Mouse (Mus musculus) hindbrain, embryonic 13.5 days (tissue): ENCODE data around the gene Abhd12. TPM values are rescaled to one million over a fixed set of nuclear protein-coding genes. Genes with fewer than 3 reads are reported as not detected.
A peak's percentile ranks its signal among the peaks of the same experiment; 100 is the strongest.

ENCODE experiments used
- ATAC-seq: fragments of 200-750 bp; cut with Nextera tagmentation; 2 replicates; pipeline ENCODE4 v1.8.0; 2017; ENCODE audit warnings: moderate TSS enrichment; ENCODE audit not compliant: low FRiP score
- H3K27ac ChIP-seq: fragments of 300-500 bp; sonication (generic); 2 replicates; pipeline ENCODE4 v1.5.1; 2015; ENCODE audit warnings: inconsistent platforms, mild to moderate bottlenecking, moderate library complexity
- H3K27me3 ChIP-seq: fragments of 300-500 bp; sonication (generic); 2 replicates; pipeline ENCODE4 v1.6.1; 2015; ENCODE audit warnings: mild to moderate bottlenecking, inconsistent platforms
- H3K36me3 ChIP-seq: fragments of 300-500 bp; sonication (generic); 2 replicates; pipeline ENCODE4 v1.6.1; 2015; ENCODE audit warnings: mild to moderate bottlenecking, inconsistent platforms
- H3K4me1 ChIP-seq: fragments of 300-500 bp; sonication (generic); replicated peaks from 2 replicates; pipeline ENCODE4 v1.6.1; 2015; ENCODE audit warnings: inconsistent platforms
- H3K4me2 ChIP-seq: fragments of 300-500 bp; sonication (generic); 2 replicates; pipeline ENCODE4 v1.6.1; 2015; ENCODE audit warnings: inconsistent platforms, mild to moderate bottlenecking, moderate library complexity
- H3K4me3 ChIP-seq: fragments of 300-500 bp; sonication (generic); 2 replicates; pipeline ENCODE4 v1.5.1; 2015; ENCODE audit warnings: mild to moderate bottlenecking, inconsistent platforms
- H3K9ac ChIP-seq: fragments of 300-500 bp; sonication (generic); 2 replicates; pipeline ENCODE4 v1.6.1; 2015; ENCODE audit warnings: mild to moderate bottlenecking, inconsistent platforms
- H3K9me3 ChIP-seq: fragments of 300-500 bp; sonication (generic); 2 replicates; pipeline ENCODE4 v1.6.1; 2016; ENCODE audit warnings: inconsistent platforms
- WGBS: fragments of 180-500 bp; shearing (Covaris S2); methylation state at CpG from one replicate; pipeline ENCODE4 v1.1.7; 2015; 5-methylcytosine and 5-hydroxymethylcytosine counted together
- polyA plus RNA-seq: library from polyadenylated mRNA; unstranded; fragments of >200 nt; fragmentation: Nextera tagmentation; extraction: Ambion mirVana; gene quantifications from 2 replicates; pipeline ENCODE4 v1.2.1, GENCODE M21; 2015

Gene Abhd12
- polyA plus RNA-seq, 1 experiment from 2014 or later = 97.1 TPM

- Histone ChIP-seq H3K4me2 (peak within 1 kb of the TSS; percentile 87), H3K36me3 (peaks cover 5% of the 10 kb centered on the region; the same call in 1 of the 2 replicates), H3K4me1 (peaks cover 22% of the 10 kb centered on the region), H3K4me3 (peak within 1 kb of the TSS; percentile 96), H3K27ac (peak within 1 kb of the TSS; percentile 93), H3K9me3 (no peaks in the 10 kb centered on the region), H3K27me3 (0 out of 2 replicates have a peak, but pooled peaks cover 4% of the 10 kb centered on the region), H3K9ac (peak within 1 kb of the TSS; percentile 96)
- 39% methylated on average over 9 of the region's 9 CpGs for WGBS
- no peak; the same call in 1 of the 2 replicates for ATAC-seq
These were observed 452 bp upstream of the Abhd12 start, which contains the start of gene Gins1 for GRCm38 (mm10) chr2:150904936-150905450. Gene Gins1, plus strand, starts transcription at chr2:150905400.

- no peaks in the 10 kb centered on the region for H3K9me3 ChIP-seq
- 0 out of 2 replicates have a peak, but pooled peaks cover under 1% of the 10 kb centered on the region for H3K27me3 ChIP-seq
- 84% methylated on average over 8 of the region's 8 CpGs for WGBS
- H3K9ac ChIP-seq = peak overlapping the region; percentile 1; the same call in 1 of the 2 replicates
- H3K27ac ChIP-seq = no peak overlapping the region
- peak overlapping the region; percentile 87 for H3K4me2 ChIP-seq
- H3K4me3 ChIP-seq = no peak overlapping the region
- no peak for ATAC-seq
- peaks cover 5% of the 10 kb centered on the region; the same call in 1 of the 2 replicates for H3K36me3 ChIP-seq
- H3K4me1 ChIP-seq = peaks cover 25% of the 10 kb centered on the region
These were observed 2.2 kb downstream of the Abhd12 start for GRCm38 (mm10) chr2:150902347-150902746.

- no peak for ATAC-seq
- no peak overlapping the region for H3K9ac ChIP-seq
These were observed 4.2 kb downstream of the Abhd12 start for GRCm38 (mm10) chr2:150900341-150900740.

GRCm38 (mm10) chr2:150895691-150896252 is 8.8 kb downstream of the Abhd12 start:
- Histone ChIP-seq H3K27me3 (no peaks in the 10 kb centered on the region), H3K9me3 (no peaks in the 10 kb centered on the region), H3K36me3 (peaks cover 9% of the 10 kb centered on the region), H3K27ac (no peak overlapping the region), H3K4me1 (peaks cover 4% of the 10 kb centered on the region; the same call in 1 of the 2 replicates), H3K9ac (no peak overlapping the region), H3K4me2 (no peak overlapping the region), H3K4me3 (no peak overlapping the region)
- no peak for ATAC-seq
- 82% methylated on average over 7 of the region's 7 CpGs for WGBS

More at GRCm38 (mm10) chr2:150900341-150900740, 4.2 kb downstream of the Abhd12 start:
- no peak overlapping the region for H3K4me2 ChIP-seq
- 92% methylated on average over 6 of the region's 6 CpGs for WGBS
- peaks cover 25% of the 10 kb centered on the region for H3K4me1 ChIP-seq
- no peak overlapping the region for H3K27ac ChIP-seq
- no peak overlapping the region for H3K4me3 ChIP-seq
- H3K27me3 ChIP-seq = no peaks in the 10 kb centered on the region
- no peaks in the 10 kb centered on the region for H3K9me3 ChIP-seq
- peaks cover 9% of the 10 kb centered on the region for H3K36me3 ChIP-seq

GRCm38 (mm10) chr2:150894617-150895267 is 9.8 kb downstream of the Abhd12 start:
- 86% methylated on average over 2 of the region's 2 CpGs for WGBS
- Histone ChIP-seq H3K9ac (no peak overlapping the region), H3K27ac (no peak overlapping the region), H3K36me3 (peaks cover 6% of the 10 kb centered on the region), H3K4me1 (0 out of 2 replicates have a peak, but pooled peaks cover 4% of the 10 kb centered on the region), H3K4me2 (no peak overlapping the region), H3K4me3 (no peak overlapping the region), H3K9me3 (no peaks in the 10 kb centered on the region), H3K27me3 (no peaks in the 10 kb centered on the region)
- no peak for ATAC-seq

GRCm38 (mm10) chr2:150887370-150887769 is 17.2 kb downstream of the Abhd12 start:
- Histone ChIP-seq H3K27ac (no peak overlapping the region), H3K4me1 (no peaks in the 10 kb centered on the region), H3K4me3 (no peak overlapping the region), H3K9ac (no peak overlapping the region), H3K27me3 (no peaks in the 10 kb centered on the region), H3K4me2 (no peak overlapping the region), H3K36me3 (peaks cover 3% of the 10 kb centered on the region), H3K9me3 (no peaks in the 10 kb centered on the region)
- no peak for ATAC-seq
- 87% methylated on average over 2 of the region's 2 CpGs for WGBS

- Histone ChIP-seq H3K9ac (no peak overlapping the region), H3K27ac (no peak overlapping the region), H3K4me2 (no peak overlapping the region), H3K9me3 (no peaks in the 10 kb centered on the region), H3K36me3 (peaks cover 3% of the 10 kb centered on the region), H3K4me1 (no peaks in the 10 kb centered on the region), H3K4me3 (no peak overlapping the region), H3K27me3 (no peaks in the 10 kb centered on the region)
- no peak for ATAC-seq
These were observed 18.2 kb downstream of the Abhd12 start for GRCm38 (mm10) chr2:150886315-150886714.

GRCm38 (mm10) chr2:150885814-150886213 is 18.7 kb downstream of the Abhd12 start:
- 93% methylated on average over 1 of the region's 1 CpGs for WGBS
- H3K9ac ChIP-seq = no peak overlapping the region
- no peaks in the 10 kb centered on the region for H3K4me1 ChIP-seq
- ATAC-seq = no peak
- no peaks in the 10 kb centered on the region for H3K9me3 ChIP-seq
- no peaks in the 10 kb centered on the region for H3K27me3 ChIP-seq
- H3K27ac ChIP-seq = no peak overlapping the region
- H3K4me3 ChIP-seq = no peak overlapping the region
- no peak overlapping the region for H3K4me2 ChIP-seq
- H3K36me3 ChIP-seq = peaks cover 3% of the 10 kb centered on the region

- Histone ChIP-seq H3K4me2 (no peak overlapping the region), H3K36me3 (no peaks in the 10 kb centered on the region; the same call in none of the 2 replicates), H3K4me1 (no peaks in the 10 kb centered on the region), H3K9ac (no peak overlapping the region), H3K27me3 (no peaks in the 10 kb centered on the region), H3K27ac (no peak overlapping the region), H3K9me3 (no peaks in the 10 kb centered on the region), H3K4me3 (no peak overlapping the region)
- ATAC-seq = peak; percentile 57; the same call in 1 of the 2 replicates
- 91% methylated on average over 1 of the region's 1 CpGs for WGBS
These were observed 19.8 kb downstream of the Abhd12 start for GRCm38 (mm10) chr2:150884779-150885110.

- no peaks in the 10 kb centered on the region for H3K27me3 ChIP-seq
- WGBS = 91% methylated on average over 8 of the region's 8 CpGs
- no peaks in the 10 kb centered on the region; the same call in none of the 2 replicates for H3K36me3 ChIP-seq
- H3K4me1 ChIP-seq = no peaks in the 10 kb centered on the region
- peak; percentile 7; the same call in 1 of the 2 replicates for ATAC-seq
- no peaks in the 10 kb centered on the region for H3K9me3 ChIP-seq
- no peak overlapping the region for H3K4me2 ChIP-seq
- no peak overlapping the region for H3K27ac ChIP-seq
- H3K4me3 ChIP-seq = no peak overlapping the region
- no peak overlapping the region for H3K9ac ChIP-seq
These were observed 20.3 kb downstream of the Abhd12 start for GRCm38 (mm10) chr2:150884075-150884778.

GRCm38 (mm10) chr2:150877561-150877960 is 27.0 kb downstream of the Abhd12 start:
- Histone ChIP-seq H3K27me3 (no peaks in the 10 kb centered on the region), H3K9ac (no peak overlapping the region), H3K4me2 (no peak overlapping the region), H3K9me3 (no peaks in the 10 kb centered on the region), H3K4me1 (no peaks in the 10 kb centered on the region), H3K36me3 (no peaks in the 10 kb centered on the region), H3K4me3 (no peak overlapping the region), H3K27ac (no peak overlapping the region)
- WGBS = 83% methylated on average over 4 of the region's 4 CpGs
- no peak for ATAC-seq

- Histone ChIP-seq H3K36me3 (no peaks in the 10 kb centered on the region), H3K9ac (no peak overlapping the region), H3K4me3 (no peak overlapping the region), H3K4me2 (no peak overlapping the region), H3K27me3 (no peaks in the 10 kb centered on the region), H3K4me1 (no peaks in the 10 kb centered on the region), H3K9me3 (no peaks in the 10 kb centered on the region), H3K27ac (no peak overlapping the region)
- no peak for ATAC-seq
- 100% methylated on average over 1 of the region's 1 CpGs for WGBS
These were observed 29.3 kb downstream of the Abhd12 start for GRCm38 (mm10) chr2:150875226-150875625.
